Mouse (Mus musculus) thymus, adult 2 months (tissue): ENCODE measurements at regions not wholly inside any gene's neighbourhood (a gene's known extent, or its start where the extent isn't known, plus 50 kb on each side); places are given as distances from the start of the nearest gene placed in this dataset.

Experiments
- DNase-seq: peaks from one replicate; pipeline ENCODE4 v3.0.0; 2021
- H3K27ac ChIP-seq: fragments of 200-500 bp; 2 replicates; pipeline ENCODE4 v1.5.1; 2012; ENCODE audit warnings: low read length, control low read depth; ENCODE audit not compliant: control insufficient read depth, insufficient read depth
- H3K27me3 ChIP-seq: fragments of 200-500 bp; 2 replicates; pipeline ENCODE4 v1.6.1; 2012; ENCODE audit warnings: mild to moderate bottlenecking, low read length, moderate library complexity, mixed read lengths; ENCODE audit not compliant: control insufficient read depth, insufficient read depth
- H3K36me3 ChIP-seq: fragments of 200-500 bp; 2 replicates; pipeline ENCODE4 v1.6.1; 2012; ENCODE audit warnings: mild to moderate bottlenecking, low read length, moderate library complexity; ENCODE audit not compliant: control insufficient read depth, insufficient read depth
- H3K4me1 ChIP-seq: fragments of 200-500 bp; replicated peaks from 2 replicates; pipeline ENCODE4 v1.6.1; 2012; ENCODE audit warnings: low read length; ENCODE audit not compliant: control insufficient read depth, insufficient read depth
- H3K4me3 ChIP-seq: fragments of 200-500 bp; 2 replicates; pipeline ENCODE4 v1.5.1; 2012; ENCODE audit warnings: mild to moderate bottlenecking, low read length, control low read depth, moderate library complexity; ENCODE audit not compliant: control insufficient read depth, insufficient read depth
- CTCF ChIP-seq: fragments of 200-500 bp; IDR thresholded peaks from 2 replicates; pipeline ENCODE4 v1.5.1; 2012; ENCODE audit warnings: mild to moderate bottlenecking, control low read depth, low read length, moderate library complexity, borderline replicate concordance; ENCODE audit not compliant: control insufficient read depth, poor library complexity, insufficient read depth; ENCODE audit errors: extremely low read depth
- POLR2A ChIP-seq: fragments of 200-500 bp; IDR thresholded peaks from 2 replicates; pipeline ENCODE4 v1.6.1; 2012; ENCODE audit warnings: mild to moderate bottlenecking, low read length, control low read depth, moderate library complexity; ENCODE audit not compliant: control insufficient read depth, poor library complexity, insufficient read depth; ENCODE audit errors: extremely low read depth
- WGBS: fragments of 180-500 bp; shearing (Covaris S2); methylation state at CpG from one replicate; pipeline ENCODE4 v1.1.7; 2018; 5-methylcytosine and 5-hydroxymethylcytosine counted together

- no peaks in the 10 kb centered on the region for H3K27me3 ChIP-seq
- no peak overlapping the region for H3K4me3 ChIP-seq
Observed at GRCm38 (mm10) chr13:71245326-71245725, 403.7 kb upstream of the Adamts16 start.

GRCm38 (mm10) chr13:71239782-71240181, 398.2 kb upstream of the Adamts16 start:
- no peaks in the 10 kb centered on the region for H3K36me3 ChIP-seq
- H3K4me3 ChIP-seq = no peak overlapping the region
- 79% methylated on average over 4 of the region's 4 CpGs for WGBS
- H3K4me1 ChIP-seq = no peaks in the 10 kb centered on the region
- no peak overlapping the region for H3K27ac ChIP-seq
- TF ChIP-seq POLR2A (no peak), CTCF (no peak)
- DNase-seq = no peak
- no peaks in the 10 kb centered on the region for H3K27me3 ChIP-seq

More at GRCm38 (mm10) chr13:71245326-71245725, 403.7 kb upstream of the Adamts16 start:
- no peaks in the 10 kb centered on the region for H3K4me1 ChIP-seq
- WGBS = 88% methylated on average over 4 of the region's 4 CpGs
- H3K36me3 ChIP-seq = no peaks in the 10 kb centered on the region
- DNase-seq = no peak
- TF ChIP-seq CTCF (no peak), POLR2A (no peak)
- H3K27ac ChIP-seq = no peak overlapping the region

GRCm38 (mm10) chr13:71235338-71235737, 393.7 kb upstream of the Adamts16 start:
- no peak for TF ChIP-seq CTCF
- TF ChIP-seq POLR2A = no peak
- 91% methylated on average over 4 of the region's 4 CpGs for WGBS
- Histone ChIP-seq H3K4me1 (no peaks in the 10 kb centered on the region), H3K4me3 (no peak overlapping the region), H3K27me3 (no peaks in the 10 kb centered on the region), H3K27ac (no peak overlapping the region), H3K36me3 (no peaks in the 10 kb centered on the region)
- no peak for DNase-seq

- no peak for DNase-seq
- no peaks in the 10 kb centered on the region for H3K36me3 ChIP-seq
- no peaks in the 10 kb centered on the region for H3K27me3 ChIP-seq
- H3K27ac ChIP-seq = no peak overlapping the region
- no peak overlapping the region for H3K4me3 ChIP-seq
- TF ChIP-seq CTCF (no peak), POLR2A (no peak)
- WGBS = 88% methylated on average over 5 of the region's 5 CpGs
- no peaks in the 10 kb centered on the region for H3K4me1 ChIP-seq
Observed at GRCm38 (mm10) chr13:71231182-71231581, 389.6 kb upstream of the Adamts16 start.

GRCm38 (mm10) chr13:71214776-71215175, 373.2 kb upstream of the Adamts16 start:
- no peak for DNase-seq
- TF ChIP-seq POLR2A = no peak
- no peaks in the 10 kb centered on the region for H3K4me1 ChIP-seq
- WGBS = 69% methylated on average over 5 of the region's 5 CpGs
- H3K27ac ChIP-seq = no peak overlapping the region
- no peaks in the 10 kb centered on the region for H3K27me3 ChIP-seq
- no peak overlapping the region for H3K4me3 ChIP-seq
- H3K36me3 ChIP-seq = no peaks in the 10 kb centered on the region

- WGBS = 73% methylated on average over 4 of the region's 4 CpGs
- TF ChIP-seq CTCF (no peak), POLR2A (no peak)
- Histone ChIP-seq H3K27me3 (no peaks in the 10 kb centered on the region), H3K4me1 (no peaks in the 10 kb centered on the region), H3K36me3 (no peaks in the 10 kb centered on the region), H3K4me3 (no peak overlapping the region), H3K27ac (no peak overlapping the region)
- DNase-seq = no peak
Observed at GRCm38 (mm10) chr13:71211363-71211762, 369.8 kb upstream of the Adamts16 start.

GRCm38 (mm10) chr13:71210658-71211251, 369.1 kb upstream of the Adamts16 start:
- 88% methylated on average over 7 of the region's 7 CpGs for WGBS
- Histone ChIP-seq H3K27me3 (no peaks in the 10 kb centered on the region), H3K4me3 (no peak overlapping the region), H3K4me1 (no peaks in the 10 kb centered on the region), H3K36me3 (no peaks in the 10 kb centered on the region), H3K27ac (no peak overlapping the region)
- DNase-seq = no peak
- no peak for TF ChIP-seq CTCF
- TF ChIP-seq POLR2A = no peak
